Mouse (Mus musculus): Measurements from ENCODE around the gene Cdk2ap2.
"Not testable (repeated sequence)": the region's sequence is repeated elsewhere in the genome, so short reads cannot be mapped to it uniquely, and the experiment has no call there.

Gene Cdk2ap2

GRCm38 (mm10) chr19:4096642-4097440, at the start of gene Cdk2ap2:
TSS of gene Cdk2ap2 (plus strand) at chr19:4097182.
- DNase-seq, result peak; percentile 99

- DNase-seq, result peak; percentile 90
These were observed 49.1 kb upstream of the Cdk2ap2 start for GRCm38 (mm10) chr19:4047859-4048258.

- DNase-seq, result not testable (repeated sequence)
These were observed 47.9 kb upstream of the Cdk2ap2 start for GRCm38 (mm10) chr19:4049069-4049468.

GRCm38 (mm10) chr19:4051016-4051415, 46.0 kb upstream of the Cdk2ap2 start:
- peak; percentile 45 for DNase-seq

GRCm38 (mm10) chr19:4051741-4052515, 45.1 kb upstream of the Cdk2ap2 start:
- DNase-seq, result peak; percentile 79

- DNase-seq, result no peak
These were observed 44.4 kb upstream of the Cdk2ap2 start for GRCm38 (mm10) chr19:4052516-4053030.

- DNase-seq, result no peak
These were observed 42.4 kb upstream of the Cdk2ap2 start for GRCm38 (mm10) chr19:4054613-4055012.

GRCm38 (mm10) chr19:4055216-4055946, 41.6 kb upstream of the Cdk2ap2 start:
- DNase-seq, result no peak

GRCm38 (mm10) chr19:4055947-4056693, 40.9 kb upstream of the Cdk2ap2 start:
- DNase-seq, result no peak

GRCm38 (mm10) chr19:4056727-4057126, 40.3 kb upstream of the Cdk2ap2 start:
- DNase-seq, result no peak

- no peak for DNase-seq
These were observed 39.6 kb upstream of the Cdk2ap2 start for GRCm38 (mm10) chr19:4057389-4057788.

- DNase-seq, result no peak
These were observed 39.0 kb upstream of the Cdk2ap2 start for GRCm38 (mm10) chr19:4057962-4058361.

GRCm38 (mm10) chr19:4058581-4058980, 38.4 kb upstream of the Cdk2ap2 start:
- no peak for DNase-seq

- peak; percentile 84 for DNase-seq
These were observed 37.8 kb upstream of the Cdk2ap2 start, which contains the start of gene Gstp3 for GRCm38 (mm10) chr19:4059069-4059740. TSS of gene Gstp3 (minus strand) at chr19:4059569.

GRCm38 (mm10) chr19:4060044-4060898, 36.7 kb upstream of the Cdk2ap2 start:
- not testable (repeated sequence) for DNase-seq

- DNase-seq, result no peak
These were observed 36.0 kb upstream of the Cdk2ap2 start for GRCm38 (mm10) chr19:4060899-4061465.

- not testable (repeated sequence) for DNase-seq
These were observed 33.6 kb upstream of the Cdk2ap2 start for GRCm38 (mm10) chr19:4063357-4063756.

GRCm38 (mm10) chr19:4064501-4064900, 32.5 kb upstream of the Cdk2ap2 start:
- DNase-seq, result not testable (repeated sequence)

- DNase-seq, result no peak
These were observed 30.7 kb upstream of the Cdk2ap2 start for GRCm38 (mm10) chr19:4066280-4066679.

GRCm38 (mm10) chr19:4066877-4067276, 30.1 kb upstream of the Cdk2ap2 start:
- no peak for DNase-seq

Data from liver (tissue).